Comparison of ENCODE assay signal across 30 mouse cellular contexts in the genomic region with DNA sequence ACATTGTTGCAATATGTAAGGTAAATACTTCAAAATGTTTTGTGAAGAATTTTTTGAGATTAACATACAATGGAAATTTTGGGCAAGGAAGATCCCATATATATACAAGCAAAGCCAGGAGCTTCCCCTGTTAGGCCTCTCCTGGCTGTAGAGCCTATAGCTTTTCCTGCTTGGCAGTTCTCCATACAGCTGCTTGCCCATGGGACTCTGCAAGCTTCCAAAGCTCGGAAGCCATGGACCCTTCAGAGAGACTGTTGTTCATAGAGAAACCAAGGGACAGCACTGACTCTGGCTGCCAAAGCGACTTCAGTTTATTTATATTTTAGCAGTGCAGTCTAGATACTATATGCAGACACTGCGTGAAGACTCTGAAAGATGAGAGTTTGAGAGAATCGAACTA.
"Had no signal": no experiment of that assay in that cellular context is flagged by ENCODE, and none has a peak within 500 bp of the region (broad histone marks: within the 10 kb centered on the region; RNA-seq: fewer than 3 reads in every experiment).

No protein-coding gene starts in this region.

- H3K9me3 ChIP-seq: limb, embryonic 12.5 days; limb, embryonic 13.5 days; limb, embryonic 15.5 days; liver, embryonic 12.5 days; liver, embryonic 13.5 days; liver, embryonic 15.5 days; lung, embryonic 15.5 days; megakaryocyte, embryonic 14.5 days; midbrain, embryonic 10.5 days; midbrain, embryonic 12.5 days; midbrain, embryonic 13.5 days; midbrain, embryonic 15.5 days; neural tube, embryonic 12.5 days had no signal

- H3K27me3 ChIP-seq: limb, embryonic 12.5 days; limb, embryonic 13.5 days; limb, embryonic 15.5 days; liver, embryonic 12.5 days; liver, embryonic 13.5 days; liver, embryonic 15.5 days; lung, embryonic 15.5 days; megakaryocyte, embryonic 14.5 days; midbrain, embryonic 12.5 days; midbrain, embryonic 13.5 days; midbrain, embryonic 15.5 days; neural tube, embryonic 12.5 days had no signal

- H3K4me3 ChIP-seq: left cerebral cortex, adult 2 months; limb, embryonic 12.5 days; limb, embryonic 13.5 days; limb, embryonic 15.5 days; liver, embryonic 12.5 days; liver, embryonic 13.5 days; liver, embryonic 15.5 days; lung, embryonic 15.5 days; megakaryocyte, embryonic 14.5 days; midbrain, embryonic 10.5 days; midbrain, embryonic 12.5 days; midbrain, embryonic 13.5 days; midbrain, embryonic 15.5 days; myocyte; neural tube, embryonic 12.5 days had no signal

- H3K4me1 ChIP-seq: limb, embryonic 12.5 days; limb, embryonic 13.5 days; limb, embryonic 15.5 days; liver, embryonic 12.5 days; liver, embryonic 13.5 days; liver, embryonic 15.5 days; lung, embryonic 15.5 days; megakaryocyte, embryonic 14.5 days; neural tube, embryonic 12.5 days had no signal

- H3K4me2 ChIP-seq: limb, embryonic 12.5 days; limb, embryonic 13.5 days; limb, embryonic 15.5 days; liver, embryonic 11.5 days; liver, embryonic 12.5 days; liver, embryonic 13.5 days; liver, embryonic 15.5 days; lung, embryonic 15.5 days; midbrain, embryonic 11.5 days; midbrain, embryonic 12.5 days; midbrain, embryonic 13.5 days; midbrain, embryonic 15.5 days; neural tube, embryonic 12.5 days had no signal

- DNase-seq: left cerebral cortex, postnatal 4 days; liver; liver, embryonic 13.5 days; liver, postnatal 0 days; lung, adult 18-20 months; lung, postnatal 10 days; lung, postnatal 14 days; lung, postnatal 36 days; lung, postnatal 4 days; midbrain, embryonic 14.5 days had no signal

- H3K36me3 ChIP-seq: limb, embryonic 12.5 days; limb, embryonic 13.5 days; limb, embryonic 15.5 days; liver, embryonic 12.5 days; liver, embryonic 13.5 days; liver, embryonic 15.5 days; lung, embryonic 15.5 days; midbrain, embryonic 10.5 days; midbrain, embryonic 12.5 days; midbrain, embryonic 13.5 days; midbrain, embryonic 15.5 days; neural tube, embryonic 12.5 days had no signal

- H3K27ac ChIP-seq: left cerebral cortex, adult 2 months; limb, embryonic 12.5 days; limb, embryonic 13.5 days; limb, embryonic 15.5 days; liver, embryonic 12.5 days; liver, embryonic 13.5 days; liver, embryonic 14.5 days; liver, embryonic 15.5 days; lung, embryonic 15.5 days; macrophage; midbrain, embryonic 10.5 days; midbrain, embryonic 12.5 days; midbrain, embryonic 13.5 days; midbrain, embryonic 15.5 days; neural tube, embryonic 12.5 days had no signal

- ATAC-seq: liver, embryonic 12.5 days; liver, postnatal 0 days; lung, postnatal 0 days; midbrain, embryonic 13.5 days; midbrain, embryonic 15.5 days; midbrain, embryonic 16.5 days had no signal

- H3K9ac ChIP-seq: limb, embryonic 12.5 days; limb, embryonic 13.5 days; limb, embryonic 15.5 days; liver, embryonic 12.5 days; liver, embryonic 13.5 days; liver, embryonic 14.5 days; liver, embryonic 15.5 days; liver, postnatal 0 days; lung, embryonic 15.5 days; midbrain, embryonic 12.5 days; midbrain, embryonic 13.5 days; midbrain, embryonic 15.5 days; neural tube, embryonic 12.5 days had no signal
